Mouse (Mus musculus) ES-Bruce4 (cell line): ENCODE measurements at regions not wholly inside any gene's neighbourhood (a gene's known extent, or its start where the extent isn't known, plus 50 kb on each side); places are given as distances from the start of the nearest gene placed in this dataset.

Source experiments
- CTCF ChIP-seq: IDR thresholded peaks from one replicate; pipeline ENCODE4 v1.8.1; 2011; ENCODE audit warnings: low read depth, low read length
- POLR2A ChIP-seq: IDR thresholded peaks from one replicate; pipeline ENCODE4 v1.8.1; 2011; ENCODE audit warnings: low read length; ENCODE audit not compliant: insufficient read depth

DNA sequence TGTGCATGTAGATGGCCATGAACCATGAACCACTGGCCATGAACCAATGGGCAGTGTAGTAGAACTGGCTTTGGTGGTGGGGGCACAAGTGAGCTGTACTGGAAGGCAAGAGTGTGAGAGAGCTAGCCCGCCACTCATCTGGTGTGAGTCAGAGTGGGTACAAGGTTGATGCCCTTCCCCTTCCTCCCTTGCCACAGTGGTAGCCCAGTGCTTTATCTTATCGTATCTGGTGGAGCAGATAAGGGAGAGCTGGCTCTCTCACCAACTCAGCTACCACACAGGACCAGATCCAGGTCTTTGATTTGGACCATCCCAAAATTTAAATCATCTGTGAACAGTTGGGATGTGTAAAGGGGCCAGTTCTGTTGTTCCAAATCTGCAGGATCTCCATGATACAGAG lies 173.9 kb downstream of the Kdr start:
- TF ChIP-seq CTCF = no peak
- TF ChIP-seq POLR2A = no peak
